Mouse (Mus musculus): ENCODE measurements around the gene Clcn5.

Gene Clcn5

GRCm38 (mm10) chrX:7197833-7198232, 121.3 kb downstream of the Clcn5 start:
- no peak for DNase-seq (ENCODE audit: low read depth, low spot score)

DNA sequence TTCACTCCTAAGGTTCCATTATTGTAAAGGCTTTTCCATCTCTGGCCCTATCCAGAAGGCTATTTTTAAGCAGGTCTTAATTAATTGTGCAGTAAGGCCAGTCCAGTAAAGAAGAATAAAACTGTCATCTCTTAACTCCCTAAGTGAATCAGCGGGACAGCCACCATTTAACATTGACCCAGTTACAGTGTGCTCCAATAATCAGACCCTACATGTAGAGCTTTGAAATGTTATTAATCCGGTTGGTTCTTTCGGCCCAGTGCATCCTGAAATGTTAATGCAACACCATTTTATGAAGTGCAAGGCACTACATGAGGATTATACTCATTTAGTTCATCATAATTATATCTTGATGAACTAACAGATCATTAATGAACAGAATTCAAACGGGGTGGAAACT, 128.3 kb downstream of the Clcn5 start:
- DNase-seq (ENCODE audit: low read depth, low spot score) = no peak

DNA sequence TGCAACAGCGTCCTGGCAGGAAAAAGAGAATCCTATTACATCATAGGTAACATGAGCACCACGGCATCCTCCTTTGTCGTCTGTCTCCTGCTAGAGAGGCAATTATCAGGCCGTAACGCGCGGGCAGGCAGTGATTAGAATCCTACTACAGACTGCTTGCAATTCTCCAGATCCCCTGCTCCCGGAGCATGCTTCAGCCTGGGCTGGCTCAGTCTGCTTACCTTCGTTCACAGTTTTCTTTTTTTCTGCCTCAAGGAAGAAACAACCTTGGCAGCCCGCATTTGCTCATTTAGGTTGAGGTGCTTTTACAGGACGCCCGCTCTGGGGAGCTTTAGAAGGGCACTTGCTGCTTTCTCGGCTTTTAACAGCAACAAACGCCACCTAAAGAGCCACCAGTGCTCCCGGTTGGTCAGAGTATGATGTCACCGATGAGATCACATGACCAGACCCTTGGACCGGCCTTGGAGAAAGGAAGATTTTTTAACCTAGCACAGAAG, 130.8 kb downstream of the Clcn5 start:
- peak; percentile 11 for DNase-seq (ENCODE audit: low read depth, low spot score)

DNA sequence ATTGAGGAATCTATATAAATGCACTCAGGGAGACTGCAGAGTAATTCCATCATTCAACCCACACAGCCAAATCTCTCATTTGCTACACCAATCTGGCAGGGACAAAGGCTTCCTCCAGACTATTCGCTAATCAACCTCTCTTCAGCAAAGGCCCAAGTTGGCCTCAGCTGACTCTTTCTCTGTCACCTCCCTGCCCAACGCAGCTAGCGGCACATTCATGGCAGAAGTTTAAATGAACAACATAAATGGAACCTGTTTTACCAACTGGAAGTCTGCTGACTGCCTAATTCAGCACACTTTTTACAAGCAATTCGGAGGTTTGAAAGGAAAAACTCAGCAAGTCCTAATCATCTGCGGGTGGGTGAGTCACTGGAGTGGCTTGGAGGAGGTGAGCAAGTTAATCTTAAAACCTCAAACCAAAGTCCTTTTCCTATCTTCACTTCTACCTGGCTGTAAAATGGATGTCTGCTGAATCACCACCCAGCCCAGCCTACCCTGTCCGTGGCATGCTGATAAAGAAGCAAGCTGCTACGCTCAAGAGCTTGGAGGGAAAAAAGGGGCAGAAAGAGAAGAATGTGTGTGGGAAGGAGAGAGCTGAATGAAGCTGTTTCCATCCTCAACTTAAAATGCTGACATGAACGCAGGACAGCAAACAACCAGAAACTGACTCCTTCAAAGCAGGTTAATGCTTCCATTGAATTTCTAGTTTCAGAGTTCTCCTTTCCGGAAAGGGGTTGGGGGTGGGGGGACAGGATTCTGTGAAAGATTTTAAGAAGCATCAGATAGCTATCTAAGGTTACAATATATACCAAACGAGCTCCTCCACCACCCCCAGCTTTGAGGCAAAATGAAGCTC, 131.5 kb downstream of the Clcn5 start:
- DNase-seq (ENCODE audit: low read depth, low spot score) = no peak

DNA sequence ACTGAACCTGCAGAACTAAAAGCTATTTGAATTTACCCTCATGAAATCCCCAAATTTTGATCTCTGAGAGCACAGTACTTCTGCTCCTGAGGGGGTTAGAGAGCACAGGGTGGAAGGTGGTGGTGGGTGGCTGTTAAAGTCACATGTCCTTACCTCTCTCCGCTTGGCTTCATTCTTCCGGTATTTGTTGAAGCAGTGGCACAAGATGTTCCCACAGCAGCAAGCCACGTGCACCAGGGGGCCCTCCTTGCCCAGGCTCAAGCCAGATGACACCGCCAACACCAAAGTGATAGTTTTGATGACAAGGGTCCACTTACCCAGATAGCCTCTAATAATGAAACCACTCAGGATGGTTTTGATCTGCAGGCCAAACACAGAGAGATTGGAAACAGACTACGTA, 149.0 kb downstream of the Clcn5 start:
- DNase-seq (ENCODE audit: low read depth, low spot score) = no peak

- DNase-seq (ENCODE audit: low read depth, low spot score) = no peak
Measured at GRCm38 (mm10) chrX:7168799-7169198, 150.4 kb downstream of the Clcn5 start.

DNA sequence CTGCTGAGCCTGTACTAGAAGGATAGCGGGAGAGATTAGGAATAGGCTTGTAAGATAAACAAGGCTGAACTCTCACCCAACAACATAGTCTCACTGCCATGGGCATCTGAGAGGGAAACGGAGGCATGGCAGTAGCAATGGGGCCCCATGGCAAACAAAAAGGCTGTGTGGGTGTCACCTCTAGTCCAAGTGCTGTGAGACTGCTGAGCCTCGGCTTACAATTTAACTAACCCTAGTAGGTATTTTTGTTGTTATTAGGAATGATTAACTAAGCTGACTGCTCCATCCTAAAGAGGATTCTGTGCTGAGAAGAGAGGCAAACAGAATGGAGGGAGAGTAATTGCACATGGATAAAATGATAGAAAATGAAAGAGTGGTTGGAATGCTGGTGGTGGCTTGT, 161.2 kb downstream of the Clcn5 start:
- no peak for DNase-seq (ENCODE audit: low read depth, low spot score)

DNA sequence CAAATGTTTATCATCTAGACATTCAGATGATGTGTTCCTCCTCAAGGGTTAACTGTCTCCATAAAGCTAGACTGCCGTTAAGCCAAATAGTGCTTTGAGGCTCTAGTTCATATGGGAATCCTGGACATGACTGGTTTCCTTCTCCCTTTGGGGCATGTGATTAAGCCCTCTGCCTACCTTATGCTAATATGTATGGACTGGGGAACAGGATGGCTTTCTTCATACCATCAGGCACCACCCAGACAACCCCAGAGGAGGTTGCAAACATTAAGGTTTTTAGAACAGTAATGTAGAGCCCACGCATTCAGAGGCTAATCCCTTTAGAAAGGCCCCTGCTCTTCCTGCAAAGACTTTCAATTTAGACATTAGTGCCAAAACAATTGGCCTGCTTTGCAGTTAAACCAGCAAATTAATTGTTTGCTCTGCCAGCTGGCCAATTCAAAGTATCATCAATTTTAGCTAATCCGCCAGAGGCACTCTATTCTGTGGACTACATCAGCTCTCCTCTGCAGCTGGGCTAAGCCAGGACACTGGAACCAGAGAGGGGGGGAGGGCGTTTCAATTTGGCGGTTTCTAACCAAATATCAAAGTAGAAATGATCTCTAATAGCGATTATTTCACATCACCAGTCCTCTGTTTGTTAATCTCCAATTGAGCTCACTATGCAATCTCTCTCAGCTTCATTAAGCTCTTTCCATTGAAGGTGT, 163.0 kb downstream of the Clcn5 start:
- no peak for DNase-seq (ENCODE audit: low read depth, low spot score)

DNA sequence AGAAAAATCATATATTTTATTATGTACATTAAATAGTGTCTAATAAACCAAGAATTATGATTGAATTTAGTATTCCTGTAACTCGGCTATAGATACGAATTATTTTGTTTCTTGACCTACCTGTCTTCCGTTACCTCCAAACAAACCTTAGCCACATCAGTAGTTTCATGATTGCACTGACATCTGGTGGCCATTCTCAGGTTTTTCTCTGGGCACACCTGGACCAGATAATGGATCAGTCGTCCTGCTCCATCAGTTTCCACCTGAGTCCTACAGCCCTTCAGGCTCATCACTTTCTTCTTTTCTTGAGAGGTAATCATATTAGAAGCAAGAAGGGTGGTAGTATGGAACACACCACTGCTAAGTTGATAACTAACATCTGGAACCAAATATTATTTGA, 169.0 kb downstream of the Clcn5 start:
- no peak for DNase-seq (ENCODE audit: low read depth, low spot score)

DNA sequence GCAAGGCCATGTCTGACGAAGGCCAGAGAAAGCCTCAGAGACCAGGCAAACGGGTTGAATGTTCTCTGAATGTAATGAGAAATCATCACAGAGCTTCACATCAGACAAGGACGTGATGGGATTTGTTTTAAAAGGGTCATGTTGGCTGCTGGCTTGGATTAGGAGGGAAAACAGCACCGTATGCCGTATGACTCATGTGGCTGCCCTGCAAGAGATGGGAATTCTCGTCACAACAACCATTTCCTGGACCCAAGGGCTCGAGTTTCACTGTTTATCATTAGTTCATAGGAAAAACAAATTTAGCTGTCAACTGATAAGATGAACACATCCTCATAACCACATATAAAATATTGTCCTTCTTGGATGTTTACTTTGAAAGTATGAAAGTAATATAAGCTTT, 173.0 kb downstream of the Clcn5 start:
- DNase-seq (ENCODE audit: low read depth, low spot score) = no peak

GRCm38 (mm10) chrX:7121618-7122280, 197.4 kb downstream of the Clcn5 start:
- no peak for DNase-seq (ENCODE audit: low read depth, low spot score)

GRCm38 (mm10) chrX:7114885-7115284, 204.3 kb downstream of the Clcn5 start:
- DNase-seq (ENCODE audit: low read depth, low spot score) = no peak

All from WW6 (cell line).